Mouse (Mus musculus): Measurements from ENCODE around the gene Gm382. TPM values are rescaled to one million over a fixed set of nuclear protein-coding genes. Genes with fewer than 3 reads are reported as not detected.

Gm382 gene
- not detected for total RNA-seq (2021)
- long read RNA-seq, experiment 1 = 0 reads
- long read RNA-seq, experiment 2 = 0 reads

- no peak for DNase-seq
These were observed at the start of gene Gm382 for GRCm38 (mm10) chrX:127039672-127040071. Gene Gm382 (plus strand): TSS chrX:127039972.

GRCm38 (mm10) chrX:127070179-127070578 lies 30.4 kb downstream of the Gm382 start:
- DNase-seq = no peak

- DNase-seq = no peak
These were observed 51.5 kb downstream of the Gm382 start for GRCm38 (mm10) chrX:127091282-127091681.

GRCm38 (mm10) chrX:127093036-127093435 lies 53.3 kb downstream of the Gm382 start:
- no peak for DNase-seq

DNA sequence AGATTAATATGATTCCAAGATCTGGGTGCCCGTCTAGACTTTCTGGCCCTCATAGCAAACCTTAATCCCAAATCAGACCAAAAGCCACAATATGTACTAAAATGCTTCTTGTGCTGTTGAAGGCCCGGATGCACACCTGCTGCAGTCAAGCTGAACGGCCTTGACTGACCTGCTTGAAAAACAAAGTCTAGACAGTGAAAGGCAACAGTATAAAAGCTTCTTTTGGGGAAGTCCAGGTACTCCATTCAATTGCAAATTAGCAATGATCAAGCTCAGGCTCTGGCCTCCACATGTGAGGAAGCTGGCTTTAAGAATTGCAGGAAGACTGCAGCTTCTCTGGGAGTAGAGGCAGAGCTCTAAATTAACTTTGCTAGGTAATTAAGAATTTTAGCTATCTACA lies 54.2 kb downstream of the Gm382 start:
- DNase-seq = no peak

- DNase-seq = no peak
These were observed 64.6 kb downstream of the Gm382 start for GRCm38 (mm10) chrX:127104341-127104740.

Other genes starting within 250 kb of the Gm382 start
- gene 4932411N23Rik, start 224.1 kb upstream of the Gm382 start, total RNA-seq (2021) = not detected

All from gastrocnemius, postnatal 25 days (tissue).